In genomic region chr16:18876091-18876441, GRCm38 (mm10) we compare ENCODE assay signal across 8 mouse cellular contexts. TPM values are rescaled to one million over a fixed set of nuclear protein-coding genes. Genes with fewer than 3 reads are reported as not detected.
A peak's percentile ranks its signal among the peaks of the same experiment; 100 is the strongest.
DNase-seq lines count a peak whose midpoint lies in the region; ATAC-seq and TF ChIP-seq lines count a peak whose summit lies in the region.

No protein-coding gene starts in this region.

- peaks cover 27% of the 10 kb centered on the region for H3K4me1 ChIP-seq in heart, embryonic 13.5 days
- H3K4me1 ChIP-seq in ES-E14 (ENCODE audit: control insufficient read depth in 2 of 2, insufficient read depth in 2 of 2, low read length in 2 of 2, poor library complexity in 1 of 2), result no peaks in the 10 kb centered on the region; a peak in 1 of 4 replicates
- H3K4me1 ChIP-seq in forebrain, embryonic 16.5 days (replicated peaks; ENCODE audit: control insufficient read depth, insufficient read depth, low read length), result peaks cover 28% of the 10 kb centered on the region
- H3K4me1 ChIP-seq in liver, embryonic 16.5 days (ENCODE audit: control insufficient read depth, low read depth, low read length), result peaks cover 23% of the 10 kb centered on the region

- H3K27me3 ChIP-seq in heart, embryonic 13.5 days (replicated peaks), result no peaks in the 10 kb centered on the region
- H3K27me3 ChIP-seq in forebrain, embryonic 16.5 days (replicated peaks; ENCODE audit: control insufficient read depth, insufficient read depth, low read length), result no peaks in the 10 kb centered on the region
- no peaks in the 10 kb centered on the region for H3K27me3 ChIP-seq in liver, embryonic 16.5 days (ENCODE audit: control insufficient read depth, insufficient read depth, low read depth, low read length)

- peak overlapping the region; percentile 95 for H3K9ac ChIP-seq in heart, embryonic 13.5 days
- H3K9ac ChIP-seq in ES-E14 (ENCODE audit: insufficient read depth, low read depth, low read length, poor library complexity, severe bottlenecking), result peak overlapping the region; percentile 95
- H3K9ac ChIP-seq in forebrain, embryonic 16.5 days (replicated peaks; ENCODE audit: low read depth, low read length), result peak overlapping the region; percentile 90
- peak overlapping the region; percentile 66 for H3K9ac ChIP-seq in liver, embryonic 16.5 days (ENCODE audit: low read depth, low read length)

- peak overlapping the region; percentile 95 for H3K27ac ChIP-seq in heart, embryonic 13.5 days (replicated peaks)
- H3K27ac ChIP-seq in ES-E14 (ENCODE audit: insufficient read depth, low read depth, low read length, poor library complexity, severe bottlenecking), result peak overlapping the region; percentile 72
- H3K27ac ChIP-seq in forebrain, embryonic 16.5 days (ENCODE audit: low read length), result peak overlapping the region; percentile 97
- H3K27ac ChIP-seq in liver, embryonic 16.5 days (ENCODE audit: low read length), result peak overlapping the region; percentile 98

- intact Hi-C loops in heart, postnatal 10 days (cut with DNase I), result loop anchor here (2.0 kb wide), 1 partner anchor 63 kb away; no protein-coding TSS in a partner anchor

- H3K9me3 ChIP-seq in heart, embryonic 13.5 days, result no peaks in the 10 kb centered on the region
- no peaks in the 10 kb centered on the region for H3K9me3 ChIP-seq in ES-E14 (ENCODE audit: control insufficient read depth, insufficient read depth, low read depth, low read length)
- no peaks in the 10 kb centered on the region for H3K9me3 ChIP-seq in forebrain, embryonic 16.5 days (ENCODE audit: control insufficient read depth, low read length)
- H3K9me3 ChIP-seq in liver, embryonic 16.5 days (replicated peaks; ENCODE audit: control insufficient read depth, low read length), result no peaks in the 10 kb centered on the region

- no peak for DNase-seq in heart, postnatal 10 days
- no peak for DNase-seq in ES-E14 (ENCODE audit: low read depth, low spot score)
- no peak for DNase-seq in embryo, embryonic 9.5 days (ENCODE audit: extremely low spot score)
- no peak for DNase-seq in T-cell, adult 2 months (ENCODE audit: low spot score)
- no peak for DNase-seq in right cerebral cortex, postnatal 36 days (ENCODE audit: low spot score in 2 of 2)

- in situ Hi-C loops in ES-E14 (cut with MboI; ENCODE audit: low sequenced_read_pairs in 2 of 2, unreplicated experiment in 2 of 2), result no loop called here

- under 1% methylated on average over 17 of the region's 17 CpGs for WGBS in heart, embryonic 13.5 days
- WGBS in forebrain, embryonic 16.5 days, result under 1% methylated on average over 17 of the region's 17 CpGs
- under 1% methylated on average over 17 of the region's 17 CpGs for WGBS in liver, embryonic 16.5 days (ENCODE audit: insufficient replicate concordance)

- peak overlapping the region; percentile 95 for H3K4me2 ChIP-seq in heart, embryonic 13.5 days
- peak overlapping the region; percentile 66 for H3K4me2 ChIP-seq in forebrain, embryonic 16.5 days (ENCODE audit: low read length)
- peak overlapping the region; percentile 98 for H3K4me2 ChIP-seq in liver, embryonic 16.5 days (ENCODE audit: low read depth, low read length)

- peaks cover 44% of the 10 kb centered on the region for H3K36me3 ChIP-seq in heart, embryonic 13.5 days
- H3K36me3 ChIP-seq in ES-E14 (ENCODE audit: control insufficient read depth, insufficient read depth, low read length, poor library complexity, severe bottlenecking), result peaks cover 16% of the 10 kb centered on the region
- H3K36me3 ChIP-seq in forebrain, embryonic 16.5 days (ENCODE audit: control insufficient read depth, insufficient read depth), result peaks cover 18% of the 10 kb centered on the region
- peaks cover 18% of the 10 kb centered on the region; the same call in 1 of the 2 replicates for H3K36me3 ChIP-seq in liver, embryonic 16.5 days (ENCODE audit: control insufficient read depth, insufficient read depth)

- ATAC-seq in heart, embryonic 13.5 days (ENCODE audit: extremely low read depth, insufficient number of reproducible peaks, low FRiP score, low TSS enrichment), result no peak; the same call in 1 of the 2 replicates
- no peak for ATAC-seq in forebrain, embryonic 16.5 days
- ATAC-seq in liver, embryonic 16.5 days (ENCODE audit: low read depth), result no peak

- H3K4me3 ChIP-seq in heart, embryonic 13.5 days, result peak overlapping the region; percentile 96
- peak overlapping the region; percentile 82 to 93 for H3K4me3 ChIP-seq in ES-E14 (ENCODE audit: insufficient read depth in 1 of 2, low read depth in 1 of 2, low read length in 2 of 2, poor library complexity in 1 of 2, severe bottlenecking in 1 of 2)
- peak overlapping the region; percentile 70 for H3K4me3 ChIP-seq in forebrain, embryonic 16.5 days (replicated peaks; ENCODE audit: low read length)
- peak overlapping the region; percentile 93 for H3K4me3 ChIP-seq in liver, embryonic 16.5 days (ENCODE audit: low read depth, low read length)

TF ChIP-seq in ES-E14, 5 proteins besides CTCF, POLR2A, EP300 and RAD21:
- TF ChIP-seq HCFC1 (IDR thresholded peaks at IDR 0.05; ENCODE audit: borderline replicate concordance, insufficient read depth, low read length) (no peak), CHD2 (IDR thresholded peaks at IDR 0.05; ENCODE audit: low read depth, low read length) (no peak), ZC3H11A (IDR thresholded peaks at IDR 0.05; ENCODE audit: borderline replicate concordance, low read depth, low read length) (no peak), ZNF384 (IDR thresholded peaks at IDR 0.05; ENCODE audit: low read depth, low read length) (no peak), MAFK (IDR thresholded peaks at IDR 0.05; ENCODE audit: insufficient read depth, low read depth, low read length) (no peak)

RNA-seq across cellular contexts. Expression of gene Mrpl40, which starts 0.6 kb away (rescaled TPM):
- polyA plus RNA-seq in heart, embryonic 13.5 days (2015; fragmentation: Nextera tagmentation; extraction: Ambion mirVana), result 90.3 and 103 TPM in 2 replicates
- 10 to 100 TPM; 57.0 to 60.1 TPM for total RNA-seq in heart, postnatal 10 days (2021)
- 58.5 and 73.9 TPM in 2 replicates for total RNA-seq in ES-E14 (2012; rRNA removed)
- polyA plus RNA-seq in forebrain, embryonic 16.5 days (2015; fragmentation: Nextera tagmentation; extraction: Ambion mirVana), result 60.5 and 71.3 TPM in 2 replicates
- 46.4 and 51.8 TPM in 2 replicates for polyA plus RNA-seq in liver, embryonic 16.5 days (2015; fragmentation: Nextera tagmentation; extraction: Ambion mirVana)

RNA-seq across cellular contexts. Expression of gene Hira, which starts 0.8 kb away (rescaled TPM):
- polyA plus RNA-seq in heart, embryonic 13.5 days (2015; fragmentation: Nextera tagmentation; extraction: Ambion mirVana), result 11.0 and 11.8 TPM in 2 replicates
- 10 to 100 TPM; 34.3 to 35.7 TPM for total RNA-seq in heart, postnatal 10 days (2021)
- 58.2 and 67.3 TPM in 2 replicates for total RNA-seq in ES-E14 (2012; rRNA removed)
- 20.2 and 23.1 TPM in 2 replicates for polyA plus RNA-seq in forebrain, embryonic 16.5 days (2015; fragmentation: Nextera tagmentation; extraction: Ambion mirVana)
- 2.2 and 3.0 TPM in 2 replicates for polyA plus RNA-seq in liver, embryonic 16.5 days (2015; fragmentation: Nextera tagmentation; extraction: Ambion mirVana)

RNA-seq across cellular contexts. Expression of gene Gm28539, which starts 39.7 kb away (rescaled TPM):
- not detected in 2 replicates for polyA plus RNA-seq in heart, embryonic 13.5 days (2015; fragmentation: Nextera tagmentation; extraction: Ambion mirVana)
- 1 to 10 TPM; 1.2 to 1.5 TPM for total RNA-seq in heart, postnatal 10 days (2021)
- total RNA-seq in ES-E14 (2012; rRNA removed), result 1.4 TPM in 1 of 2 replicates, not detected in the other
- polyA plus RNA-seq in forebrain, embryonic 16.5 days (2015; fragmentation: Nextera tagmentation; extraction: Ambion mirVana), result not detected in 2 replicates
- polyA plus RNA-seq in liver, embryonic 16.5 days (2015; fragmentation: Nextera tagmentation; extraction: Ambion mirVana), result not detected in 2 replicates

RNA-seq across cellular contexts. Expression of gene 2510002D24Rik, which starts 39.7 kb away (rescaled TPM):
- polyA plus RNA-seq in heart, embryonic 13.5 days (2015; fragmentation: Nextera tagmentation; extraction: Ambion mirVana), result 33.3 and 43.3 TPM in 2 replicates
- 10 to 100 TPM; 20.3 to 20.8 TPM for total RNA-seq in heart, postnatal 10 days (2021)
- 10.5 and 14.6 TPM in 2 replicates for total RNA-seq in ES-E14 (2012; rRNA removed)
- 27.8 and 32.5 TPM in 2 replicates for polyA plus RNA-seq in forebrain, embryonic 16.5 days (2015; fragmentation: Nextera tagmentation; extraction: Ambion mirVana)
- polyA plus RNA-seq in liver, embryonic 16.5 days (2015; fragmentation: Nextera tagmentation; extraction: Ambion mirVana), result 16.4 and 18.1 TPM in 2 replicates
